Mouse (Mus musculus): ENCODE data around the gene Pmpca. TPM values are rescaled to one million over a fixed set of nuclear protein-coding genes. Genes with fewer than 3 reads are reported as not detected.

The Pmpca gene
- 536 and 709 TPM in 2 replicates for polyA plus RNA-seq (2012)

DNA sequence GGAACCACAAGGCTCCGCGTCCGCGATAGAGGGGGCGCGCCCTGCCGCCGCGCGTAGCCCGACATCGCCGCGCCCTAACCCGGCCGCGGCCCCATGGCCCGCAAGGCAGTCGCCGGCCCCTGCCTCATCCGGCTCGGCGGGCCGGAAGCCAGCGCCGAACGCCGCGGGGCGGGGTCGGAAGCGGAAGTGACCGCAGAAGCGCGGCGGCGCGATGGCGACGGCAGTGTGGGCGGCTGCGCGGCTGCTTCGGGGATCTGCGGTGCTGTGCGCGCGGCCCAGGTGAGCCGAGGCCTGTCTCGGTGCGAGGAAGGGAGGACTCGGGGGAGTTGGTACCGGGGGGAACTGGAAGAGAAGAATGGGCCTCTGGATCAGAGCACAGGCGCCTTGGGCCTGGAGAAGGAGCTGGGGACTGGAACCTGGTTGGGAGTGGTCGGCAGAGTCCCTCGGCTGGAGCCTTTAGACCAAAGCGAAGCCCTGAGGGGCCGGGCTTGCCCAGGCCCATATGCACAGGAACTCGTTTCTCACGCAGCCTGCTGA is at the start of gene Pmpca, which contains the start of gene Entr1:
TSS of gene Pmpca (plus strand) at position 186 of the 537 bp plus-strand sequence.
TSS of gene Entr1 (minus strand) at position 163 of the 537 bp plus-strand sequence.
- TF ChIP-seq GATA1 (IDR thresholded peaks at IDR 0.05; ENCODE audit: low read length) = no peak

DNA sequence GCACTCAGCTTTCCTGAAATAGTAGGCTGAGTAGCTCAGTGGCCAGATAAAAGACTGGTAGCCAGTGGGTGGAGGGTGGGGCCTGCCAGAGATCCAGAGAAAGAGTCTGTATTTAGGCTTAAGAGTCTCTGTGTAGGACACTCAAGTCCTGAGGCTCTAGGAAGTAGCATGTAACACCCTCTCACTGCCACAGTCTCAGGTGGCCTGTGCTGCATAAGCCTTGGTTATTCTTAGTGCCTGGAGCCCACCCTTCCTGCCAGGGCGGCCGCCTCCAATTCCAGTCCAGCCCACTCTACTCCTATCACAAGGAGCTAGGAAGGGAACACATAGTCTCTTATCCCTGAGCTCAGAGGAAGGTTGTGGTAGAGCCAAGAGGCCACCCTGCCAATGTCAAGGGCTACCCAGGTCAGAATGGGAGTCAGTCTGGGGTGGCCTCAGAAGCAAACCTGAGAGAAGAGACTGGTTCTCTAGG is 47.6 kb upstream of the Pmpca start:
- no peak for TF ChIP-seq GATA1 (IDR thresholded peaks at IDR 0.05; ENCODE audit: low read length)

DNA sequence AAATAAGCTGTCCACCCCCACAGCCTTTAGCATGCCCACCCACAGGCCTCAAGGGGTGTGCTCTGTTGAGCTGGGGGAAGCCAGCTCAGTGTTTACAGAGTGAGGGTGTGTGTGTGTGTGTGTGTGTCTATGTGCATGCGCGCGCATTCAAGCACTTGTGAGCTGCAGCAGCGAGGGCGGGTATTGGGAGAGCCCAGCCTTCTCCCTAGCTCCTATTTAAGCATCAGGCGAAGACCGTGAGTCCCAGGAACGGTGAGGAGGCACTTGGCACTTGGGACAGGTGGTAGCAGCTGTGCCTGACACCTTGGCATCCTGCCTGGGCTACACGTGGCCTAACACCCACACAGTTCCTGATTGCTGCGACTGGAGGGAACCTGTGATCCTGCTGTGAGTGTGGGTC is 47.1 kb upstream of the Pmpca start:
- no peak for TF ChIP-seq GATA1 (IDR thresholded peaks at IDR 0.05; ENCODE audit: low read length)

DNA sequence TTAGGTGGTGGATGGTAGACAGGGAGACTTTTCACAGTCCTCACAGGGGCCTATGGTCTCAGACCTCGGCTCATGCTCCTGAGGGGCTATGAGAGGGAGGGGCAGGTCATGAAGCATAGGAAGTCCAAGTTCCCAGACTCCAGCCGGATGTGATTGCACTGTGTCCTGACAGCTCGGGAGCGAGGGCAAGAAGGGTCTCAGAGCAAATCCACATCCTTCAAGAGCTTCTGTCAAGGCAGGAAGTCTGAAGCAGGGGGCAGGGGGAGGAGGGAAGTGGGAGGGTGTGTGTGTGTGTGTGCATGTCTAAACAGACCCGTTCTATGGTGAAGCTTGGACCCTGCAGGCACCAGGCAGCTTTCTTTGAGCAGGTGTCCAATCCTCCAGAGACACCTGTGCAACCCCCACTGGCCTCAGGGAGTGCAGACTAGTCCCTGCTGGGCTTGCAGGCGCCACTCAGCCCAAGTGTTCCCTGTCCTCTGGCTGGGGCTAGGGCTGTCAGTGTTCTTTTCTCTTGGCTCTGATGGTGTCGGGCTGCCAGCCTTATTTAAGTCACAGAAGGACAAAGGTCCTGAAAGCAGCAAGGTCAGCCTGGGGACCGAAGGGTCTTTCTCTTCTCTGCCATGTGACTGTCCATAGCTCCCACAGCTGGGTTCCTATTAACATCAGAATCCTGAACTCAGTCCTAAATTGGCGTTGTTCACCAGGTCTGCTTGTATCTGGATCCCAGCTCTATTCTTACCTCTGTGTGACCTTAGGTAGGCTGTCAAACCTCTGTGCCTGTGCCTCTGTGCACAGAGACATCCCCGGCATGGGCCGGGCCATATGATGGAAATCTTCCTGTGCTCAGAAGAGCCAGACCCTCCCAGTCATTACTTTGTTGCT is 46.3 kb upstream of the Pmpca start:
- no peak for TF ChIP-seq GATA1 (IDR thresholded peaks at IDR 0.05; ENCODE audit: low read length)

DNA sequence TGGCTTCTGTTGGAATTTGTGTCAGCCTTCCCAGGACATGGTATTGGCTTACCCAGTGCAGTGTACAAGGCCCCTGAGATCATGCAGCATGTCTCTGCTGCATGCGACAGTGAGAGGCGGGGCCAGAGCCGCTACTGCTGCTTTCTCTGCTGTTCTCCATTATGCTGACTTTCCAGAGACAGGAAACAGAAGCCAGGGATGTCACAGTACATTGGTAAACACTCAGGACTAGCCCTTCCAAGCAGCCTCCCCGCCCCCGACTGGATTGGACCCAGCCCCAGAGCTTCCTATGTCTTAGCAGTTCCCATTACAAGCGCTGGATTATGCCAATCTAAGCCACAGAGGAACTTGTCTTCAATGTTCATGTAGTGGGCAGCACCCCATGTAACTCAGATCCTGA is 40.9 kb upstream of the Pmpca start:
- TF ChIP-seq GATA1 (IDR thresholded peaks at IDR 0.05; ENCODE audit: low read length) = no peak

DNA sequence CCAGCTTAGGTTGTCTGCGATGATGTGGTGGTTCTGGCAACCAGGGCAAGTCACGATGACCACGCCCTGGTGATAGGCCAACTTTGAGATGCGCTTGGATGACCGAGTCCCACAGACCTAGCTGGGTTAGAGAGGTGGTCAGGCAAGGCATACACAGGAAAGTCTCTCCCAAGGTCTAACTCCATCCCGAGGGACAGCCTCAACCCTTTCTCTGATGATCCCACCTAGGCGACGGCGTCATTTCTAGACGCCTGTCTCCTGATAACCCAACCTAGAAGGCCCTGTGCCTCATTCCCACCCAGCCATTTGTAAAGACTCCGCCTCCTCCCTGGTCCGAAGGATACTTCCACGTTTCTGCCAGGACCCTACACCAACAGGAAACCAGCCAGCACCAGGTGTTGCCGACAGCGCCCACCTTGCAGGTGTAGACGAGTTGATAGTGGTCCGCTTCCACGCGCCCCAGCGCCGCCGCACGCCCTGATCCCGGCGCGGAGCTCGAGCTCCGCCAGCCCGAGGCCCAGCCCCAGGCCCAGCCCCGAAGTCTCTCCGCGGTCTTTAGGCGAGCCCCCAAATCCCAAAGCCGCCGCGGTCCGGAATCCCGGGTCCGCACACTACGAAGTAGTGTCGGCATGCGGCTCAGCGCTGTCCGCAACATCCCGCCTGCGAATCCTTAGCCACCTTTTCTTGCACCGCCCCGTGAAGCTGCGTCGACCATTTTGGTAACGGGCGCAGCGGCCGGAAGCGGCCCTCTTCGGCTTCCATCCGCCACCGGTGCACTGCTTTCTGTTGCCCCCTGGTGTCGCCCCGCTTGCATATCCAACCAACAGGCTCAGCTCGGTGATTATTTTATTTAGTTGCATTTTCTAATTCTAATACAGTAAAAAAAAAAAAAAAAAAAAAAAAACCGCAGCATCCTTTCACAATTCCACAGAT is 37.5 kb upstream of the Pmpca start, which contains the start of gene Dnlz:
TSS of gene Dnlz (minus strand) at position 753 of the 933 bp plus-strand sequence.
- no peak for TF ChIP-seq GATA1 (IDR thresholded peaks at IDR 0.05; ENCODE audit: low read length)

DNA sequence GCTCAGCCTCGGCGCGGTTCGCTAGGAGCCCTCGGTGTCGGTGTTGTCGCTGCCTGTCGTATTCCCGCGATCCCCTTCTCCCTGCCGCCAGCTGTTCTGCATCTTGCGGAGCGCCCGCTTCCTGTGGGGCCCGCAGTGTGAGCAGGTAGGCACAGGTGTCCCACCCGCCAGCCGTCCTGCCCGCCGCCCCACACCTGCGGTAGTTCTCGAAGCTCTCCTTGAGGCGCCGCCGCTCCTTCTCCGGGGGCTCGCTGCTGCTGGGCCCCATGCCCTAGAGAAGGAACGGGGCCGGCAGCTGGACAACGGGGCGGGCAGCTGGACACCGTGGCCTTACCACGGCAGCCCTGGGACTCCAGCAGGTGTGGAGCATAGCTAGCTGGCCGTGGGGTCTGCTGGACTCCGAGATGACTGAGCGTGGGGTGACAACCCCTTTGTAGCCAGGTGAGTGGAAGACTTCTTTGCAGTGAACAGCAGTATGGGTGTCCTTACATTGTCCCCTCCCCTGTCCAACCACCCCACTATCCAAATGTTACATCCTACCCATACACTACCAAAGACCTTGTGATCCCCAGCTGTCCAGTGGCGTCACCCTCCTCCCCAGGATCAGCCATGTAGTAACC is 36.7 kb upstream of the Pmpca start:
- no peak for TF ChIP-seq GATA1 (IDR thresholded peaks at IDR 0.05; ENCODE audit: low read length)

DNA sequence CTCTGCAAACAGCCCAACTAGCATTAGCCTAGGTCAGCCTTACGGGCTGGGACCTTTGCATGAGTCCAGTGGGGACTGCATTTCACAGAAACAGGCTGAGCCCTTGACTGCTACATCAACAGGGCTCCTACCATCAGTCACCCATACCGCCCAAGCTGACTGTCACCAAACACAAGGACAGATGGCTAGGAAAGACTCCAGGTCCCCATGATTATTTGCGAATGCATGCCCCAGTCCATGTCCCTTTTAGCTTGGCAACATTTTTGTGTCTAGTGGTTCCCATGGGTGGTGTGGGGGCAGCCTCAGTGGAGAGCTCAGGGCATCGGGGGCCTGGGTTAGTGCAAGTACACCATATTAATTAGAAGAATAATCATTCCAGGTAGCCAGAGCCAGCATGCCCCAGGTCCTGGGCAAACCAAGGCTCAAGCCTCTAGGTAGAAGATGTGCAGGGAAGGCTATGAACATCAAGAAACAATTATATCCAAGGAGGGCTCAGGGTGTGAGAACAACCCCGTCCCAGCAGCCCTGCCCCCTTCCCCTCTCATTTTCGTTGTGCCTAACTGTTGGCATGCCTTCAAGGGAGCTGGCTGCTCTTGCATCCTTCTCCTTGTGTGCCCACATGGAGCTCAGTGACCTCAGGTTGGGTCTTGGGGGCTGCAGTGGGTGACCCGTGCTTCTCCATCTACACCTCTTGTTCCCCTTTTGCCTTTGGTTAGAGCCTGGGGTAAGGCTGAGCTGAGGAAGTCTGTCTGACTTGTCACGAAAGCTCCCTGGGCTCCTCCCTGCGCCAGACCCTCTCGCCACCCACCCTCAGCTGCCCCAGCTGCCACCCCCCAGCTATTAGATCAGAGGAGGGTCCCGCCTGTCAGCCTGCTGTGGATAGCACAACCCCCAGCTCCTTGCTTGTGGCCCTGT is 35.8 kb upstream of the Pmpca start:
- no peak for TF ChIP-seq GATA1 (IDR thresholded peaks at IDR 0.05; ENCODE audit: low read length)

DNA sequence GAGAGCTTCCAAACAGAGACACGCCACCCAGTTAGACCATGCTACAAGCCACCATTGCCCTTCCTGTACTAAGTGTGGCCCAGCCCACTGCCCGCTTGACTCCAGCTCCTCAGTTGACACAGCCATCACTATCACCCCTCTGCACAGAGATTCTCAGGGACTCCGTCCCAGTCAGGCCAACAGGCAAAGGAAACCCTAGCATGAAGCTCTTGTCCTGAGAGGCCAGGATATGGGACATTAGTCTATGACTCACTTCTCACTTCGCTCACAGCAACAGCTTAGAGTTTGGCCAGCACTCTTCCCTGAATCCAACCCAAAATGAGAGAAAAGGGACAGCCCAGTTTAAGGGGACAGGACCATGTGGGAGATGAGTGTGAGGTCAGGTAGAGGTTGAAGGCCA is 34.7 kb upstream of the Pmpca start:
- TF ChIP-seq GATA1 (IDR thresholded peaks at IDR 0.05; ENCODE audit: low read length) = no peak

DNA sequence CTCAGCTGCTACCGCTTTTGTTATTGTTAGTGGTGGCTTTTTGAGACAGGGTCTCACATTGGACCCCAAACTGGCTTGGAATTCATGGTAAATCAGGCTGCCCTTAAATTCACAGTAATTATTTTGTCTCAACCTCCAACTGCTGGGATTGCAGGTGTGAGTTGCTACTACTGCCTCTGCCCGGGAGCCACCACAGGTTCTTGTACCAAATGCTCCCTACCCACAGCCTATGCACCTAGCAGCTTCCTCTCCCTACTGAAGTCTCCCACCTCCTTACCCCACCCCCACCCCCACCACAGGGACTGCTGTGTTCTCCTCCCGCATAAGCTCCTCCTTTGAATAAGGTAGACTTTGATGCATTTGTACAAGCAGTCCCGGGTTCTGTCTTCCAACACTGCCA is 32.9 kb upstream of the Pmpca start:
- TF ChIP-seq GATA1 (IDR thresholded peaks at IDR 0.05; ENCODE audit: low read length) = no peak

DNA sequence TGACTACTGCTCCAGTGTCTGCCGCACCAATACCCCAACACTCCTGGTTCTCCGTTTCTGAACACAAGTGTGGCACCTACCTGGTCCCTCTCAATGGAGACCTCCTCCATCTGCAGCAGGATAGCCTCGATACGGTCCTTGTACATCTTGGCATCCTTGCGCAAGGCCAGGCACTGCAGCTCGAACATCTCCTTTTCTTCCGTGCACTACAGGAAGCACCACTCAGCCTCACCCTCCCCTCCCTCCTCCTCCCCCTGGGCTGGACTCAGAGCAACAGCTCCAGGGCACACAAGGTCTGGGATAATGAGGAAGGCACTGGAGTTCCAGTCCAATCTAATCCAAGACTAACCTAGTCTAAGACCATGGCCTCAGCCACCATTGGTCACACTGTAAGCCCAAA is 32.5 kb upstream of the Pmpca start:
- no peak for TF ChIP-seq GATA1 (IDR thresholded peaks at IDR 0.05; ENCODE audit: low read length)

DNA sequence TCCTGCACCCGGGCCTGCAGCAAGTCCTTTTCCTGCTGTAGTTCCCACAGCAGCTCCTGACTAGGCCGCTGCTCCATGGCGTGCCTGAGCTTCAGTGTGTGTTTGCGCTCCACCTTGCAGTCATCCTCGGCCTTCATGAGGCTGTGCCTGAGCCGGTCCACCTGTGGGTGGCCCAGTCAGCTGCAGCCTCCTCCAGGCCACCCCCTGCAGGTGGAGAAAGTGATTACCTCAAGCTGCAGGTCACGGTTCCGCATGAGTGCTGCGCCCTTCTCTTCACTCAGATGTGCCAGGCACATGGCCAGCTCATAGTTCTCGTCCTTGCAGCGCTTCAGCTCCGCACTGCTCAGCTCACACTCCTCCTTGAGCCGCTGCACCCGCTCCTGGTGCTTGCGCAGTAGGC is 31.7 kb upstream of the Pmpca start:
- TF ChIP-seq GATA1 (IDR thresholded peaks at IDR 0.05; ENCODE audit: low read length) = no peak

DNA sequence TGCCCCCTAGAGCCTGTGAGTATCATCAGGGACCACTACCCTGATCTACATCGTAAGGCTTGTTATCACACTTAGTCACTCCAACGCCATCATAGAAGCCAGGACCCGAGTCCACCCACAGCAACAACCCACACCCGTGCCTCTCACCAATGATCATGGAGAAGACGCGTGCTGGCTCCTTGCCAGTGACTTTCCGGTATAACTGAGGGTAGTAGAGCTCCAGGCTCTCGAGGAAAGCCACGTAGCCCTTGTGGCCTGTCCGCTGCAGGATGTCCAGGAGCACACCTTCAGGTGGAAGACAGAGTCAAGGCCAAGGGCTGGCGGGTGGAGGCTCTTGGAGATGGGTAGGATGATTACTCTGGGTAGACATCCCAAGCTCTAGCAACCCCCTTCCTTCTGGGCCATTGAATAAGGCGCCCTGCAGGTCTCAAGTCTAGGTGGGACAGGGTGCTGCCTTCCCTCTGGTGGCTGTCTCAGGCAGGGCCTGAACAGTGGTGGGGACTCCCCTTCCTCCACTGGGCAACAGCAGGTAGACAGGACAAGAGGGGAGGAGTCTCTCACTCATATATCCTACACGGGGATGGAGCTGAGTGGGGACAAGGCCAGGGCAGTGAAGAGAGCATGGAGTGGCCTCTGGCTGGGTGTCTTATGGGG is 30.3 kb upstream of the Pmpca start:
- TF ChIP-seq GATA1 (IDR thresholded peaks at IDR 0.05; ENCODE audit: low read length) = no peak

DNA sequence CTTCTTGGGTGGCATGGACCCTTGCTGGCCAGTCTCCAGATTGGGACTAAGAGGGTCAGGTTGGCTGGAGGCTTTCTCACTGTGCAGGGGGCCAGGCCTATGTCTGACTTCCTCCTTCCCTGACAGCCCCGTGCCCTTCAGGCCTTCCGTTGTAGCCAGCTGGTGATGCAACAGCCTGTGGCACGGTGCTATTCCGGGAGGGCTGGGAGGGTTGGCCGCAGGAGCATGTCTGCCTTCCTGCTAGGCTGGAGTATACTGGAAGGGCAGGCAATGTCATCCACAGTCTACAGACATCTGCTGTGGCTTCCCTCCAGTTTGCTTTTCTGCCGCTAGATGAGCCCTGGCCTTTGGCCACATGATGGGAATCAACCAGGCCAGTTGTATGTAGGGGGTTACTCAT is 29.2 kb upstream of the Pmpca start:
- TF ChIP-seq GATA1 (IDR thresholded peaks at IDR 0.05; ENCODE audit: low read length) = no peak
